Mouse (Mus musculus) induced T-regulatory cell, adult 2 months (primary cell): ENCODE results near the gene Birc5.
A peak's percentile ranks its signal among the peaks of the same experiment; 100 is the strongest.
"Not testable (repeated sequence)": the region's sequence is repeated elsewhere in the genome, so short reads cannot be mapped to it uniquely, and the experiment has no call there.

ENCODE experiments used
- DNase-seq: peaks from one replicate; pipeline ENCODE4 v3.0.0-alpha.2; 2012; ENCODE audit warnings: low read depth

Gene Birc5

DNA sequence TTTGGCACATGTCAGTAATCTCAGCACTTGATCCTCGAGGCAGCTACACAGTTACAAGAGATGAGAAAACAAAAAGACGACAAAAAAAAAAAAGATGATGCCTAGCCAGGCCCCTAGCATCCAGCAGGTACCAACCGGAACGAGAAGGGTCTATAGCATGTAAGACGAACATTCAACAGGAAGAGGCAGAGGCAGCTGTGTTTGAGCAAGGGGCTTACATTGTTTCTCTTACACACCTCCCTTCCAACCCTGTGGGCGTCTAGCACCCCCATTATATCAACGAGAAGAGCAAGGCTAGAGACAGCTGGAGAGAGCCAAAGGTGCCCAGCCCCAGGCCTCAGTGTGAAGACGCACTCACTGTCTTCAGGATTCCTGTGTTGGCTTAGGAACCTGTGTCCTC, 22.1 kb upstream of the Birc5 start:
- peak; percentile 61 for DNase-seq

DNA sequence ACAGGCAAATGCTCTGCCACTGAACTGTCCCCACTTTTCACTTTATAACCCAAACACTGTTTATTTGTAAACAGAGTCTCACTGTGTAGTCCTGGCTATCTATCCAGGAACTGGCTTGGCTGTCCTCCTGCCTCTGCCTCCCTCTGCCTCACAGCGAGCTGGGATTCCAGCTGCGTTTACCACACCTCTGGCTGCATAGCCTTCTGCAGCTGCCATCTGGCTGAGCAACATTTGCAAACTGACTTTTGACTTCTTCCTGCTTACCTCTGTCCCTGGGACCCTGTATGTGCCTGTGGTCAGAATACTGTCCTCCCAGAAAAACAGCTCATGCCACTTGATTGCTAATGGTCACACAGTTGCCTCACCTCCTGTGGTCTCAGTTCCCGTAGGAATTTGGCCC, 21.7 kb upstream of the Birc5 start:
- DNase-seq, result no peak

DNA sequence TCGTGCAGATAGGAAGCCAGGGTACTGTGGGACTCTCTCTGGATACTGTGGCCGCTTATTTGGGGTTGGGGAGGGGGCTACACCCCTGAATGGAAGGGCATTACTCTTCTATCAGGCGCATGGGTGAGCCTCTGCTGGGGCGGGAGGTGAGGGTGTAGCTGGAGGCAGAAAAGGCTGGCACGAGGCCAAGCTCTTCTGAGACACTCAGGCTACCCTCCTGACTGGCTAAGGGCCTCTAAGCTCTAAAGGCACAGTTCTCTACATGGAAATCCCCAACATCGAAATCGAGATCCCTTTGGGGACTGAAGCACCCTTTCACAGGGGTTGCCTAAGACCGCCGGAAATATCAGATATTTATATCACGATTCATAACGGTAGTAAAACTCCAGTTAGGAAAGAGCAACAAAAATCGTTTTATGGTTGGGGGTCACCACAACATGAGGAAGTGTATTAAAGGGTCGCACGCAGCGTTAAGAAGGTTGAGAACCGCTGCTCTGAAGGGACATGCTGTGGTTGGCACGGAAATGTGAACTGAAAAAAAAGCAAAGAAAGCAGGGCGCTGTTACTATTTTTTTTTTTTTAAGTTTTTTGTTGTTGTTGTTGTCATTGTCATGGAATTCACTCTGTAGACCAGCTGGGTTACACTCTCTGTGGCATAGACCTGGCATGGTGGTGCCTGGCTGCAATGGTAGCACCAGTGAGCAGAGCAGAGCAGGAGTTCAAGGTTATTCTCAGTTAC, 20.7 kb upstream of the Birc5 start:
- DNase-seq, result peak; percentile 95

DNA sequence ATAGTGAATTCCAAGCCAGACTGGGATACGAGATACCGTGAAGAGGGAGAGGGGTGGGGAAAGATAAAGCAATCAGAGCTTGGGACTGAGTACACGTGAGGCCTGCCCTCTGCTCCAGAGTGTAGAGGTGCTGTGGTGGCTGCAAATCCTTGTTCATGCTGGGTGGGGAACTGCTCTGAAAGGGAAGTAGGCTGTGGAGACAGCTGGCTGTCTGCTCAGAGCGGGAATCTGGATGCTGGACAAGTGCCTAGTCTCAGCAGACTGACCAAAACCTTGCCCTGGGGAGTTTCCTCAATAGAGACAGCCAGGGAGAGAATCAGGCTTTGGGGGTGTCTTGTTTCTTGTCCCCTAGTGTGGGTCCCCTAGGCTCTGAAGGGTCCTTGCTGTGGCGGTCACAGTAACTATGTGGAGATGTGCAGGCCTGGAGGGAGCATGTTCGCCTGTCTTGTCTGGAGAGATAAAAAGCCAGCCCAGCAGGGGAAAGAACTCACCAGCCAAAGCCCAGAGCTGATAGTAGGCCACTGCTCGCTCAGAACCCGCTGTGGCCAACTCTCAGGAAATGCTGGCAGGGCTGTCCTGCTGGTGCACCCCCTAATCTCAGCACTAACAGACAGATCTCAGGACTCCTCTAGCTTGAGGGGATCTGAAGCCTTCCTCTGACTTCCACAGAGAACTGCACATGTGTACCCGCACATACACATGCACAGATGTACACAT, 20.0 kb upstream of the Birc5 start:
- peak; percentile 35 for DNase-seq

DNA sequence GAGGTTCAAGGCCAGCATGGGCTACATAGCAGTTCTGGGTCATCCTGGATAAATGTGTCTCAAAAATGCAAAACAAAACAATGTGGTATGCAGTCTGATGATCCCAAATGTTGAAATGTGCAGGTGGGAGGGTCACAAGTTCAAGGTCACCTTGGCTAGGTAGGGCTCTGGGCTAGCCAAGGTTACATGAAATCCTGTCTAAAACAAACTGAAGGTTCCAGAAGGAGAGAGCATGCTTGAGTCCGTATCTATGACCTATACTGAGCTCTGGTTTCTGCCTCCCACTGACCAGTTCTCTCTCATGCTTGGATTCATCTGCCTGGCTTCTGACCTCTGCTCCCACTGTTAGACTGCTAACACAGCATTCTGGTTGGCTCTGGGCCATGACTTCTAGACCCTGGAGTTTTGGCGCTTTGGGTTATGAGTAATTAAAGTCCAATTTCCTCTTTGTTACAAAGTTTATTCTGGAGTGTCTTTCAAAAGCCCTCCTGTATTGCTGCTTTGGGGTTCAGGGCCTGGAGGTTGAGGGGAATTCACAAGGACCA, 19.3 kb upstream of the Birc5 start:
- no peak for DNase-seq

DNA sequence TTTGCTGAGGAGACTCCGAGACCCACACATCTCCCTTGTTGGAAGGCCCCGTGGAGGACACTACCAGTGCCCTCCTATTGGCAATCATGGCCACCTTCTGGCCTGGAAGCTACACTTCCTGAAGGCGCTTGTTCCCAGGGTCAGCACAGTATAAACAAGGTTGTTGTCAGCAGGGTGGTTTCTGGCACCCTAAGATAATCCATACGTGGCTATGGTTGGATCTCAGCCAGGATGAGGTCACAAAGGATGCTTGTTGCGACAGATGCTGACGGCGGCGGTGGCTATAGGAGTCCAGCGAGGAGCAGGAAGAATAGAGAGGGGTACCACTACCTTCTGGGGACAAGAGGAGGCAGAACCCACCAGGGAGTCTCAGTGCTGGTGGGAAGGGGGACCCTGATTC, 18.6 kb upstream of the Birc5 start:
- no peak for DNase-seq

DNA sequence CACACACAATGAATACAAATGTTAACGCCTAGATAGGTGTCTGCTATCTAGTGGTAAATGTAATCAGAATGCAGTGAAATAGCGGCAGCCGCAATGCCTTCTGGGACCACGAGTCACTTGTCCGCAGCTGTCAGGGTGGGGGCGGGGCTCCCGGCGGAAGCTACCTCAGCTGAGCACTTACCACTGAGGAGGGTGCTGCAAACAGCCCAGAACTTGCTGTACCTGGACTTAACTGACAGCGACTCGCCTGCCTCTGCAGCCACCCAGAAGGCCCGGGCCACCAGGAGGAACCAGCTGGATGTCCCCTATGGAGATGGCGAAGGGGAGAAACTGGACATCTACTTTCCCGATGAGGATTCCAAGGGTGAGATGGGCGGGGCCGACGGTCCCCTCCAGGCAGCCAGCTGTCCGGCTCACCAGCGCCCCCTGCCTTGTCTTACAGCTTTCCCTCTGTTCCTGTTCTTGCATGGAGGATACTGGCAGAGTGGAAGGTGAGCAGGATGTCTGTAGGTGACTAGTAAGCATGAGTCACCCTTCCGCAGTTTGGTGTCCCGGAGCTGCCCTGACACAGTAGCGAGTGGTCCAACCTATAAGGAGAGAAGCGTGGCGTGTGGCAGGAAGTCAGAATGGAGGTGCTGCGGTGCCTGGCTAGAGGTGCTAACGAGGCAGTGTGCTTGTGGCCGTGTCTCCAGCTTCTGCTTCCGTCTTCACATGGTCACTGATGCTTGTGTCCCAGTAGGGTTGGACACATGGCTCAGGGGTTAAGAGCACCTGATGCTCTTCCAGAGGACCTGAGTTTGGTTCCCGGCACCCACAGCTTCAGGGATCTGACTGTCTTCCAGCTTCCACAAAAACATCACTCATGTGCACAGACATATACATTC, 16.7 kb upstream of the Birc5 start:
- peak; percentile 97 for DNase-seq

DNA sequence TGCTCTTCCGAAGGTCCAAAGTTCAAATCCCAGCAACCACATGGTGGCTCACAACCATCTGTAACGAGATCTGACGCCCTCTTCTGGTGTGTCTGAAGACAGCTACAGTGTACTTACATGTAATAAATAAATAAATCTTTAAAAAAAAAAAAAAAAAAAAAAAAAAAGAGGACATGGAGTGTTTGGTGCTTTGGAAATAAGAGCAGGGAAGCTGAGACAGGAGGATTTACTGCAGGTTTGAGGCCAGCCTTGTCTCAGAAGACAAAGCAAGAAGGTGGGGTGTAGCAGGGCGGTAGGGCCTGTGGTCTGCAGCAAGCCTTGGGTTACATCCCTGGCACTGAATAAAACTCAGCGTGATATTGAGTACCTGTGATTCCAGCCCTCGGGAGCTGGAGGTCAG, 15.5 kb upstream of the Birc5 start:
- DNase-seq, result not testable (repeated sequence)

DNA sequence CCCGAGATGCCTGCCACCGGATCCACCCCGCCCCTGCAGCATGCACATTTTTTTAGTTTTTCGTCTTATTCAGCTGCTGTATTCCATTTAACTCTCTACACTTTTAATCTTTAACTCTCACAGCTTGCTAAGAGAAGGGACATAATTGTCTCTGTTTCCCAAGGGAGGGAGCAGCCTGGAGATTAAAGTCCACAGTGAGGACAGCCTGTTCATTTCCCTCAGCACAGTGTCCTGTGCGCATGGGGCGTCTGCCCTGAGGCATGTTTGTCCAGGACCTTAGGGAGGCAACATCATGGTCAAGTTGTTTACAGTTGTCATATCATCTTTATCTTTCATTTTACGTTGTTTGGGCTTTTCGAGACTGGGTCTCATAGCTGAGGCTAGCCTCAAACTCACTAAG, 15.0 kb upstream of the Birc5 start:
- DNase-seq, result no peak

DNA sequence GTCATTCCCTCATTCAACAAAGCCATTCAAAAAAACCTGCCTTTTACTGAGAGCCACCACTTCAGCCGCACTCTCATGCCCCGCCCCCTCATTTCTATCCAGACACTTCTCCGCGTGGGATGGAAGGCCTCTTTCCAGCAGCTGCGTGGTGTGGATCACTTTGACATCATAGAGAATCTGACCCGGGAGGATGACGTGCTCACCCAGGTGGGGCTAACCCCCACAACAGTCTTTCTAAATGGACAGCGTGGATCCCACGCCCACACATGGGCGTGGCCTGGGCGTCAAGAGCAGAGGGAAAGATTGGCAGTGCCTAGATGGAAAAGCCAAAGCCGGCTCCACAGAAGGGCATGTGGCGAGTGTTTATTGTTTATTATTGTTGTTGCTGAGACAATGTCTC, 12.7 kb upstream of the Birc5 start:
- DNase-seq, result peak; percentile 33

DNA sequence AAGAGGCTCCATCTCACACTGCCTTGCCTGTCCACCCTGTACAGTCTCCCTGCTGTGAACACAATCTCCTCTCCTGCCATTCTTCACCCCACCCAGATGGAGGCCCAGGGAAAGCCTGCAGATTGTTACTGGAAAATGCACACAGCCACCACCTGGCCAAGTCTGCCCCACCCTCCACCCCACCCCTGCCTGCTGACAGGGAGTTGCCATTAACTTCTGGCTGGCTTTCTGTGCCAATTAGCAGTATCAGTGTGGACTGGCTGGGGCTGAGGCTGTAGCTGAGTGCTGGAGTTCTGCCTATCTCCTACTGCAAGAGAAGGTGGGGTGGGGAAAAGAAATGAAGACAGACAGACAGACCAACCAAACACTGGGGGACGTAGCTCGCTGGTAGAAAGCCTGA, 10.5 kb upstream of the Birc5 start:
- no peak for DNase-seq

DNA sequence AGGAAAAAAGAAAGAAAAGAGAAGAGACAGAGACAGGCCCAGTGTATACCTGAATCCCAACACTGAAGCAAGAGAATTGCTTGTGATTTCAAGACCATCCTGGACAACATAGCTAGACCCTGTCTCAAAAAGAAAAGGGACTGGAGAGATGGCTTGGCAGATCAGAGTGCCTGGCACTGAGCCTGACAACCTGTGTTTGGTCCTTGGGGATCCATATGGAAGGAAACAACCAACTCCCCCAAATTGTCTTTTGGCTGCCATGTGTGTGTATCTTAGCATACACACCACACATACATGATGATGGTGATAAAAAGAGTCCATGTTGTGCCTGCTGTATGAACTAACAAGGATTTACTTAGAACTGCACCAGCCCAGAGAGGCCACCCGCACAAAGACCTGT, 10.0 kb upstream of the Birc5 start:
- DNase-seq, result no peak

DNA sequence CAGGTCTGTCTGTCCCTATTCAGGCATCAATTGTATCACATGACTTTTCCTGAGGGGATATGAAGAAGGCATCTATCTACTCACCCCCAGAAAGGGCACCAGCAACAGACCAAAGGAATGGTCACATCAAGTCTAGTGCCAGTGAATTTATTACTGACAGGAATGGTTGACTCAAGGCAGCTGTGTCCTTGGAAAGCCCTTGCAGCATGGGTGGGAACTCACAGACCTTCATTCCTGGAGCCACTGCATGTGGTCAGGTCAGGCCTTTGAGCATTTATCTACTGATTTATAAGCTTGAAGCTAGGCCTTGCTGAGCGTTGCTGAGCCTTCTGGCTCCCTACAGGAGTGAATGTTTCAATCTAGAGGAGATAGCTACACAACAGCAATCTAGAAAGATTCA, 8.1 kb upstream of the Birc5 start:
- DNase-seq, result no peak

DNA sequence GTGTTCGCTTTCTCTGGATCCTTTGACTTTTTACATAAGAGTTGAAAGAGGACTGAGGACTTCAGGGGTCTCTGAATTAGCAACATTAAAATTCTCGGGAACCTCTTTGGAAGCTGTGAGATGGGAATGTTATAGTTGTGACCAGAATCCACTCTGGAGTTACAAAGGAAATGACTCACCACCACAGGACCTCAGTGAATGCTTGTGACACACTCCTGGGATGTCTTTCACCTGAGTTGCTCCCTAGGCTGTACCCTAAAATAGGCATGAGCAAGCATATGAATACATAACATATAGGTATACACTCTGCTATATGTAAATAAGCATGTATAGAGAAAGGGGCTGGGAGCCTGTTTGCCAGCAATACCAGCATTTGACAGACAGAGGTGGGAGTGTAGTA, 5.6 kb upstream of the Birc5 start:
- no peak for DNase-seq

DNA sequence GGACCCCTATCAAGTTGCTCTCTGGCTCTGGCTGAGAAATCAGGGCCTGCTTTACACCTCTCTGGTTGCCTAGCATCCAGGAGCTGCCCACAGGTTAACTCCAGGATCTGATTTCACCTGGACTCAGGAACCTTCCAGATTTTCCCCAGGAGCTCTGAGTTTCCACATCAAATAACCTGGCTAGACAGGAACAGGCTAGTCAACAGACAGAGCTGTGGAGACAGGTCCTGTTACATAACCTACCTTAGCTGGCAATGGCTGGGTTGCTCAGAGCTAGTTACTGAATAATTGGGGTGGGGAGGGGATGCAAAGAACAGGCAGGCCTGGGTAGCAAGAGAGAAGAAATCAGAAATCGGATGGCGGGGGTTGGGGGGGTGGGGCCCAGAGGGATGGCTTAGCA, 4.1 kb upstream of the Birc5 start:
- no peak for DNase-seq

DNA sequence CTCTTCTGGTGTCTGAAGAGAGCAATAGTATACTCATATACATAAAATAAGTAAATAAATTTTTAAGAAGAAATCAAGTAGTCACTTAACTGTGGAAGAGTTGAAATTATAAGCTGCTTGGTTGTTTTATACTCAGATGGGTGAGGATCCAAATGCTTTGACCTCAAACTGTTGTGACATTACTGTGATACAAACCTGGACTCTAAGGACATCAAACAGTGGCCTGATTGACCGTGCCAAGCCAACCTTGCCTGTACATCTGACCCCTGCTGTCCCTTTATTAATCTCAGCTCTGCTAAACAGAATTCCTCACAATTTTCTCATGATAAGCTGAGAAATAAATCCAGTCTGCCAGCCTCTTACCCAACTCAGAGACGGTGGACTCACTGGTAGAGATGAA, 3.4 kb upstream of the Birc5 start:
- DNase-seq, result no peak

DNA sequence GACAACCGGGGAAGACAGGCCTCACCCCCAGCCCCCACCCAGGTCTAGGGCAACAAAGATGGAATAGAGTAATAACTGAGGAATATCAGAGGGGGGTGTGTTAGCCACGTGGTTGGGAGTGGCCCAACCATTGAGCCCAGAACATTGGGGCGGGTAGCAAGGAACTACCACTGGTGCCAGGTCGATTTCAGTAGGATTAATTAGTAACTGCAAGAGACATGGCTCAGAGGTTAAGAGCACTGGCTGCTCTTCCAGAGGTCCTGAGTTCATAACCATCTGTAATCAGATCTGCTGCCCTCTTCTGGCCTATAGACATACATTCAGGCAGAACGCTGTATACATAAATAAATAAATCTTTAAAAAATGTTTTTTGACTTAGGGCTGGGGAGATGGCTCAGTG, 2.4 kb upstream of the Birc5 start:
- peak; percentile 52 for DNase-seq

DNA sequence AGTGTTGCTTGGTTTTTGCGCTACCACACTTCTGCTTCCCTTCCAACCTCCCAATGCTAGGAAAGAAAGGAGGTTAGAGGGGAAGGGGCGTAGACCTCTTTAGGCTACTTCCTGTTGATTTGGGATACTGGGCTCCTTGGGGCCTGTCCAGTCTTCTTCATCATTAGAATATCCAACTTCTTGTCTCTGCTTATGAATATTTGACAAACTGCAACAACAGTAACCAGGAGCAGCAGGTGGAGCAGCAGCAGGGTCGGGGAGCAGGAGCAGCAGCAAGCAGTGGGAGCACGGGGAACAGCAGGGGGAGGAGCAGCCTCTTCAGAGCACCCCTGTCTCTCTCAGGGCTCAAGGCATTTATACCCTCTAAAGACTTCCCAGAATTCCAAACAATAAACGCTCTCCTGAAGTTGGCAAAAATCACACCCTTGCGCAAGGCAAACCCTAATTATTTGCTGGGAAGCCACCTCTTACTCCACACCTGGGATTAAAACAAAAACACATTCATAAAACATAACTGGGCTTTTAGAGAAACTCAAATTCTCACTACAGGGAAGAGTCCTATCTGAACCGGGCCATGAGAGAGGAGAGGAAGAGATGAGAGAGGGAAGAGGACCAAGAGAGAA, 1.3 kb upstream of the Birc5 start:
- peak; percentile 23 for DNase-seq

DNA sequence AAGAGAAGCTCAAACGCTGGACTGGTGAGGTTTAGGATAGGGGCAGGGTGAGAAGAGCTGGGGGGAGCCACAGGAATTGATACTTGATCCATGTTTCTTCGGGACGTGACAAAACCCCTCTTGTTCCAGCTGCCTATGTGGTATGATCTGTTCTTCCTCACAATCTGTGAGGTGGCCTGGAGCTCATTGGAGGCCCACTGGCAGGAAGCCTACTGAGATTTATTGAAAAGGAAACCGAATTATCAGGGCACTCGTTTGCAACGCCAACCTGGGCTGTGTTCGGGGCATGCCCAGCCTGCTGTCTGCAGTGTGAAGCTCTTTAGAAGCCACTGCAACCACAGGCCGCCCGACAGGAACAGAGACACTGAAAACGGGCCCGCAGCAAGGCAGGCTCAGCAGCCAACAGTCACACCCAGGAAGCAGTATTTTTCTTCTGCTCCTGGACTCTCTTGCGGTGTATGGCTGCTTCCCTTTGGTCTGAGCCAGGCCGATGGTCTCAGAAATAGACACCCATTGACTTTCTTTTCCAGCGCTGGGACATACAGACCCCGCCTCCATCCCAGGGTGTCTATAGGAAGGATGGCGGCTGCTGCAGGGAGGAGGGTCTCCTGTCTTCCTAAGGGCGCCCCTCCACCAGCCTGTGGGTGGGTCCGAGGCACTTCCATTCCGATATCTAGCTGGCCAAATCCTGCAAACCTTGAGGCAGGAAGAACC, 623 bp upstream of the Birc5 start:
- DNase-seq, result peak; percentile 87

DNA sequence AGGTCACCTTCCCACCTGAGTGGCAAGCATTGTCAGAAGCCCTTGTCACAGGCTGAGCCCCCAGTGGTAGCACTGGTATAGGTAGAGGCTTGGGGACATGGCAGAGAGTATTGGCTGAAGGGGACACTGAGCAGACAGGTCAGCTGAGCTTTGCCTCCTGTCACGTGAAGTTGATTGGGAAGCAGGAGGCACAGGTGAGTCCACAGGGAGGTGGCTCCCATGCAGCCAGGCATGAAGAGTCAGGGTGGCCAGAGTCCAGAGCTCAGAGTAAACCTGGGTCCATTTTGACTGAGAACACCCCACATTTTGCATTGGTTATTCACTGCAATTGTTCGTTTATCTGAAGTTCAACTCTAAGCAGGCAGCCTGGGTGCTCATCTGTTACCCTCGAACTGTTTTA, 3.8 kb downstream of the Birc5 start:
- no peak for DNase-seq

DNA sequence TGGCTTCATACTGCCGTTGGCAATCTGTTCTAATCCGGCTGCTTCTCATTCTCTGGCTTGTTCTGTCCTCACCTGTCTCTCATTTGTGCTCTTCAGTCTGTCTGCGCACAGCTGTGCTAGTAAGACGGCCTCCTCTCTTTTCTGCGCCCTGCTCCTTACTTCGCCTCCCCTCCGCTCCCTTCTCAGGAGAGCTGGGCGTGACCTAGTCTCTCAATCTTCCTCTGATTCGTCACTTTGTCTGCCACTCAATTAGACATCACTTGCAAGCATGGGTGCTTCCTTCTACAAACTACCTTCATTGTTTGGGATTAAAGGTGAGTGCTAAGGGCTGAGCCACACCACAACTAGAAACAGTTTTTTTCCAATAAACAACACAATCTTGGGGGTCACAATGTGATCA, 5.2 kb downstream of the Birc5 start:
- DNase-seq, result no peak

DNA sequence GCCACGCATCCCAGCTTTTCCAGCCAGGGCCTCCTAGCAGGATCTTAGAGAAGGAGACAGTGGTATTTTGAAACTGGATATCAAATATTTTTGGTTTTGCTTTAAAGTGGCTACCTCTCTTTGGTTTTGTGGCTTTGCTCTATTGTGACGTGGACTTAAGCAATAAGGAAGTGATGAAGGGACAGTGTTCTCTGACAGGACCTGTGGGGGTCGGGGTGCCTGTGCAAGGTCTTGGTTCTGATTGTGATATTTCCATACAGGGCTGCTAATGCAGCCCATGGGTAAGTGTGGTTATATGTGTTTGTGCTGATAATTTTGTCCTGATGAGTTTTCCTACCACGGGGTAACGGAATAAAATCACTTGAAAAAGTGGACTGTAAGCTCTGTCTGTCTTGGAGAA, 6.3 kb downstream of the Birc5 start:
- DNase-seq, result no peak
